Mouse (Mus musculus): Measurements from ENCODE around the gene Kansl2. TPM values are rescaled to one million over a fixed set of nuclear protein-coding genes. Genes with fewer than 3 reads are reported as not detected.

Gene Kansl2
- 125 TPM in 2 replicates for polyA plus RNA-seq (2014; fragmentation: Nextera tagmentation; extraction: Ambion mirVana)

- Histone ChIP-seq H3K27me3 (ENCODE audit: control insufficient read depth, insufficient read depth, low read length) (no peaks in the 10 kb centered on the region), H3K4me1 (ENCODE audit: control insufficient read depth, insufficient read depth, low read length) (peaks cover 10% of the 10 kb centered on the region), H3K9ac (replicated peaks; ENCODE audit: low read length) (peak within 1 kb of the TSS; percentile 97), H3K27ac (replicated peaks; ENCODE audit: low read depth, low read length) (peak within 1 kb of the TSS; percentile 99), H3K4me2 (ENCODE audit: low read length) (peak within 1 kb of the TSS; percentile 90), H3K4me3 (replicated peaks; ENCODE audit: low read depth, low read length) (peak within 1 kb of the TSS; percentile 80), H3K9me3 (ENCODE audit: control insufficient read depth, low read length) (no peaks in the 10 kb centered on the region), H3K36me3 (ENCODE audit: control insufficient read depth, insufficient read depth, low read length) (peaks cover 35% of the 10 kb centered on the region)
- peak; percentile 98 for DNase-seq
- ATAC-seq (ENCODE audit: low FRiP score, low TSS enrichment), result peak; percentile 100
- under 1% methylated on average over 69 of the region's 70 CpGs for WGBS
Observed at GRCm38 (mm10) chr15:98533881-98534627, at the start of gene Kansl2. Gene Kansl2, minus strand, starts transcription at chr15:98534264.

- DNase-seq, result no peak
- no peak for ATAC-seq (ENCODE audit: low FRiP score, low TSS enrichment)
- Histone ChIP-seq H3K36me3 (ENCODE audit: control insufficient read depth, insufficient read depth, low read length) (no peaks in the 10 kb centered on the region), H3K4me1 (ENCODE audit: control insufficient read depth, insufficient read depth, low read length) (no peaks in the 10 kb centered on the region), H3K9me3 (ENCODE audit: control insufficient read depth, low read length) (no peaks in the 10 kb centered on the region), H3K27me3 (ENCODE audit: control insufficient read depth, insufficient read depth, low read length) (no peaks in the 10 kb centered on the region), H3K9ac (replicated peaks; ENCODE audit: low read length) (no peak overlapping the region), H3K27ac (replicated peaks; ENCODE audit: low read depth, low read length) (no peak overlapping the region), H3K4me3 (replicated peaks; ENCODE audit: low read depth, low read length) (no peak overlapping the region), H3K4me2 (ENCODE audit: low read length) (no peak overlapping the region)
- WGBS, result 85% methylated on average over 8 of the region's 8 CpGs
Observed at GRCm38 (mm10) chr15:98582996-98583395, 48.9 kb upstream of the Kansl2 start.

- Histone ChIP-seq H3K4me2 (ENCODE audit: low read length) (no peak overlapping the region), H3K4me3 (replicated peaks; ENCODE audit: low read depth, low read length) (no peak overlapping the region), H3K27ac (replicated peaks; ENCODE audit: low read depth, low read length) (no peak overlapping the region), H3K27me3 (ENCODE audit: control insufficient read depth, insufficient read depth, low read length) (no peaks in the 10 kb centered on the region), H3K9me3 (ENCODE audit: control insufficient read depth, low read length) (no peaks in the 10 kb centered on the region), H3K36me3 (ENCODE audit: control insufficient read depth, insufficient read depth, low read length) (no peaks in the 10 kb centered on the region), H3K9ac (replicated peaks; ENCODE audit: low read length) (no peak overlapping the region), H3K4me1 (ENCODE audit: control insufficient read depth, insufficient read depth, low read length) (no peaks in the 10 kb centered on the region)
- DNase-seq (no peak), ATAC-seq (ENCODE audit: low FRiP score, low TSS enrichment) (no peak)
- WGBS, result 85% methylated on average over 8 of the region's 8 CpGs
Observed at GRCm38 (mm10) chr15:98582410-98582809, 48.3 kb upstream of the Kansl2 start.

GRCm38 (mm10) chr15:98579795-98580464 is 45.9 kb upstream of the Kansl2 start:
- H3K9me3 ChIP-seq (ENCODE audit: control insufficient read depth, low read length), result no peaks in the 10 kb centered on the region
- no peaks in the 10 kb centered on the region for H3K36me3 ChIP-seq (ENCODE audit: control insufficient read depth, insufficient read depth, low read length)
- 36% methylated on average over 5 of the region's 5 CpGs for WGBS
- no peaks in the 10 kb centered on the region for H3K4me1 ChIP-seq (ENCODE audit: control insufficient read depth, insufficient read depth, low read length)
- no peak overlapping the region for H3K9ac ChIP-seq (replicated peaks; ENCODE audit: low read length)
- ATAC-seq (ENCODE audit: low FRiP score, low TSS enrichment) (peak; percentile 58; the same call in 1 of the 2 replicates), DNase-seq (peak; percentile 92)
- H3K4me3 ChIP-seq (replicated peaks; ENCODE audit: low read depth, low read length), result no peak overlapping the region
- no peak overlapping the region for H3K4me2 ChIP-seq (ENCODE audit: low read length)
- no peak overlapping the region for H3K27ac ChIP-seq (replicated peaks; ENCODE audit: low read depth, low read length)
- no peaks in the 10 kb centered on the region for H3K27me3 ChIP-seq (ENCODE audit: control insufficient read depth, insufficient read depth, low read length)

GRCm38 (mm10) chr15:98579310-98579709 is 45.2 kb upstream of the Kansl2 start:
- no peaks in the 10 kb centered on the region for H3K36me3 ChIP-seq (ENCODE audit: control insufficient read depth, insufficient read depth, low read length)
- no peak for ATAC-seq (ENCODE audit: low FRiP score, low TSS enrichment)
- no peak overlapping the region for H3K9ac ChIP-seq (replicated peaks; ENCODE audit: low read length)
- WGBS, result 64% methylated on average over 2 of the region's 2 CpGs
- H3K4me1 ChIP-seq (ENCODE audit: control insufficient read depth, insufficient read depth, low read length), result no peaks in the 10 kb centered on the region
- H3K4me3 ChIP-seq (replicated peaks; ENCODE audit: low read depth, low read length), result no peak overlapping the region
- H3K27me3 ChIP-seq (ENCODE audit: control insufficient read depth, insufficient read depth, low read length), result no peaks in the 10 kb centered on the region
- no peak for DNase-seq
- no peak overlapping the region for H3K27ac ChIP-seq (replicated peaks; ENCODE audit: low read depth, low read length)
- H3K4me2 ChIP-seq (ENCODE audit: low read length), result no peak overlapping the region
- H3K9me3 ChIP-seq (ENCODE audit: control insufficient read depth, low read length), result no peaks in the 10 kb centered on the region

- H3K4me1 ChIP-seq (ENCODE audit: control insufficient read depth, insufficient read depth, low read length), result peaks cover 8% of the 10 kb centered on the region
- no peak overlapping the region for H3K4me2 ChIP-seq (ENCODE audit: low read length)
- H3K27me3 ChIP-seq (ENCODE audit: control insufficient read depth, insufficient read depth, low read length), result no peaks in the 10 kb centered on the region
- H3K27ac ChIP-seq (replicated peaks; ENCODE audit: low read depth, low read length), result no peak overlapping the region
- ATAC-seq (ENCODE audit: low FRiP score, low TSS enrichment) (no peak), DNase-seq (no peak)
- H3K36me3 ChIP-seq (ENCODE audit: control insufficient read depth, insufficient read depth, low read length), result no peaks in the 10 kb centered on the region
- 78% methylated on average over 4 of the region's 4 CpGs for WGBS
- no peak overlapping the region for H3K9ac ChIP-seq (replicated peaks; ENCODE audit: low read length)
- H3K4me3 ChIP-seq (replicated peaks; ENCODE audit: low read depth, low read length), result no peak overlapping the region
- no peaks in the 10 kb centered on the region for H3K9me3 ChIP-seq (ENCODE audit: control insufficient read depth, low read length)
Observed at GRCm38 (mm10) chr15:98573293-98573692, 39.2 kb upstream of the Kansl2 start.

- H3K4me3 ChIP-seq (replicated peaks; ENCODE audit: low read depth, low read length), result no peak within 1 kb of the TSS
- no peak within 1 kb of the TSS for H3K4me2 ChIP-seq (ENCODE audit: low read length)
- ATAC-seq (ENCODE audit: low FRiP score, low TSS enrichment) (no peak), DNase-seq (no peak)
- H3K36me3 ChIP-seq (ENCODE audit: control insufficient read depth, insufficient read depth, low read length), result no peaks in the 10 kb centered on the region
- H3K9me3 ChIP-seq (ENCODE audit: control insufficient read depth, low read length), result no peaks in the 10 kb centered on the region
- H3K4me1 ChIP-seq (ENCODE audit: control insufficient read depth, insufficient read depth, low read length), result peaks cover 16% of the 10 kb centered on the region
- WGBS, result 87% methylated on average over 10 of the region's 10 CpGs
- no peak within 1 kb of the TSS for H3K9ac ChIP-seq (replicated peaks; ENCODE audit: low read length)
- no peaks in the 10 kb centered on the region for H3K27me3 ChIP-seq (ENCODE audit: control insufficient read depth, insufficient read depth, low read length)
- no peak within 1 kb of the TSS for H3K27ac ChIP-seq (replicated peaks; ENCODE audit: low read depth, low read length)
Observed at GRCm38 (mm10) chr15:98570873-98571538, 36.9 kb upstream of the Kansl2 start, which contains the start of the genes Ccnt1 and 4930415O20Rik. Gene Ccnt1, minus strand, starts transcription at chr15:98570923. Gene 4930415O20Rik, plus strand, starts transcription at chr15:98571004.

GRCm38 (mm10) chr15:98569795-98570365 is 35.8 kb upstream of the Kansl2 start:
- WGBS, result 84% methylated on average over 4 of the region's 4 CpGs
- no peaks in the 10 kb centered on the region for H3K27me3 ChIP-seq (ENCODE audit: control insufficient read depth, insufficient read depth, low read length)

More at GRCm38 (mm10) chr15:98569795-98570365, 35.8 kb upstream of the Kansl2 start:
- Histone ChIP-seq H3K9ac (replicated peaks; ENCODE audit: low read length) (no peak overlapping the region), H3K27ac (replicated peaks; ENCODE audit: low read depth, low read length) (no peak overlapping the region), H3K36me3 (ENCODE audit: control insufficient read depth, insufficient read depth, low read length) (no peaks in the 10 kb centered on the region; the same call in 1 of the 2 replicates), H3K4me2 (ENCODE audit: low read length) (no peak overlapping the region), H3K9me3 (ENCODE audit: control insufficient read depth, low read length) (no peaks in the 10 kb centered on the region), H3K4me1 (ENCODE audit: control insufficient read depth, insufficient read depth, low read length) (peaks cover 27% of the 10 kb centered on the region), H3K4me3 (replicated peaks; ENCODE audit: low read depth, low read length) (no peak overlapping the region)
- no peak for DNase-seq
- ATAC-seq (ENCODE audit: low FRiP score, low TSS enrichment), result no peak
